Mouse (Mus musculus): ENCODE data around the gene P2ry10. TPM values are rescaled to one million over a fixed set of nuclear protein-coding genes. Genes with fewer than 3 reads are reported as not detected.
"Not testable (repeated sequence)": the region's sequence is repeated elsewhere in the genome, so short reads cannot be mapped to it uniquely, and the experiment has no call there.

Gene P2ry10
- polyA plus RNA-seq (2012; rRNA removed): 0.42 and 0.44 TPM in 2 replicates

DNA sequence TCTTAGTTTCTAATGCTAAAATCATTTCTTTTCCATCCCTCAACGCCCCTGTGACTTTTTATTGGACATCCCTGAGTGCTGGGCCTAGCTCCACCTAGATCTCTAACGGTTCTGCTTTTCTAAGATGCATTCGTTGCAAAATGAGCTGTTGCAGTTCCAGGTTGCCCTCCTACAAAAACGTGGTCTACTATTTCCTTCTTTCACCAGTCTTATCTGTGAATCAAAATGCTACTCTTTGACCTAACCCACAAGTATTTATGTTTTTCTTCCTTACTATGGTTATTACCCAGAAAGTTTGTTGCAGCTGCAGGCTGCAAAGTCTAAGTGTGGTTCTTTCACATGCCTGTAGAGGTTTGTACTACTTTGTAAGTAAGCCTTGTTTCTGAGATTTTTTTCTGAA is at the start of gene P2ry10:
TSS of gene P2ry10 (plus strand) at position 316 of the 400 bp plus-strand sequence.
- DNase-seq (ENCODE audit: low read depth): no peak

- DNase-seq (ENCODE audit: low read depth): no peak
Observed at GRCm38 (mm10) chrX:107039146-107039545, 49.1 kb upstream of the P2ry10 start.

GRCm38 (mm10) chrX:107039635-107040034 is 48.7 kb upstream of the P2ry10 start:
- no peak for DNase-seq (ENCODE audit: low read depth)

DNA sequence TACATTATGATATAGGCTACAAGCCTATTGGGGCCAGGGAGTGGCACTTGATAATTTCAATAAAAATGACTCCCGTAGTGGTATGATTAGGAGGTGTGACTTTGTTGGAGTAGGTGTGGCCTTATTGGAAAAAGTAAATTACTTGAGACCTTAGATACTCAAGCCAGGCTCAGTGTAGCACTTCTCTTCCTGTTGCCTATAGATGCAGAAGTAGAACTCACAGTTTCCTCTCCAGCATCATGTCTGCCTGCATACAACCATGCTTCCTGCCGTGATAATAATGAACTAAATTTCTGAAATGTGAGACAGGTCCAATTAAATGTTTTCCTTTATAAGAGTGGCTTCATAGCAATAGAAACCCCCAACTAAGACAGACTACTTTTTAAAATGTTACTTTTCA is 45.9 kb upstream of the P2ry10 start:
- DNase-seq (ENCODE audit: low read depth): no peak

DNA sequence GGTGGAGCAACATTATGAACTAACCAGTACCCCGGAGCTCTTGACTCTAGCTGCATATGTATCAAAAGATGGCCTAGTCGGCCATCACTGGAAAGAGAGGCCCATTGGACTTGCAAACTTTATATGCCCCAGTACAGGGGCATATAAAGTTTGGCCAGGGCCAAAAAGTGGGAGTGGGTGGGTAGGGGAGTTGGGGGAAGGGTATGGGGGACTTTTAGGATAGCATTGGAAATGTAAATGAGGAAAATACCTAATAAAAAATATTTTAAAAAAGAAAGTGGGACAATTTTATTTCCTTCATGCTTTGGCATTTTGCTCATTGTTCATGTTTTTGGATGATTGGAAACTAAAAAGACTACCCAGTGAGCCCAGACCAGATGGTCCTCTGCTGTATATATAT is 4.9 kb upstream of the P2ry10 start:
- DNase-seq (ENCODE audit: low read depth): not testable (repeated sequence)

- no peak for DNase-seq (ENCODE audit: low read depth)
Observed at GRCm38 (mm10) chrX:107084320-107084719, 4.0 kb upstream of the P2ry10 start.

DNA sequence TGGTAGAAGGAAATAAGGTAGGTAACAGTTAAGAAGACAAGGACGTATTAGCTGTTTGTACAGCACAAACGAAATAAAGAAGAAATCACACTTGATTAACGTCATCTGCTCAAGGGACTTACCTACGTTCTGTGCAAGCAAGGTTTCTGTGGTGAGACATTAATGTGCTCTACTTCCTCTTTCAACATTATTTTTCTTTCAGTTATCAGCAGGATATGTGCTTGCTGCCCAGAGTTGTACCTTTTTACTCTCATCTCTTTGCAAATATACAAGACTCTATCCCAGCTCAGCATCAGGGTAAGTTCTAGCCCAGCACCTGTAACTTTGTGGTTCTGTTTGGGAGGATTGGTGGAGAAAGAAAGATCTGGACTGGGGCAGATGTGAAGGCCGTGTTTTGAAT is 839 bp downstream of the P2ry10 start:
- no peak for DNase-seq (ENCODE audit: low read depth)

DNA sequence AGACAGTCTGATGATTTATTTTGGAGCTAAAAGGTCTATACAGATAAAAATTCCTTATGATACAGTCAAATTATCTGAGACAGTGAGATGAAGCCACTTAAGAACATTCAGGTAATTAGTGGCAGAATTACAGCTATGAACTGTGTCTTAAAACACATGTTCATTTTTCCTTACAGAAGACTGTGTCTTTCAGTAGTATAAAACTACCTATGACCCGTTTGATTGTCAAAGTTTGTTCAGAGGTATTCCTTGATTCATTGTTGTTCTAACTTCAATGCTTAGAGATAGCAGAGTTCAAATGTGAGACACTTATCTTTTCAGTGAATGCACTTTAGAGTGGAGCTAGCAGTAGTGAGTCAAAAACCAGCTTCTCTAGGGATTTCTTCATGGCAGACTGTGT is 1.6 kb downstream of the P2ry10 start:
- DNase-seq (ENCODE audit: low read depth): no peak

GRCm38 (mm10) chrX:107095633-107096032 is 7.3 kb downstream of the P2ry10 start:
- DNase-seq (ENCODE audit: low read depth): no peak

- no peak for DNase-seq (ENCODE audit: low read depth)
Observed at GRCm38 (mm10) chrX:107116333-107116732, 28.0 kb downstream of the P2ry10 start.

DNA sequence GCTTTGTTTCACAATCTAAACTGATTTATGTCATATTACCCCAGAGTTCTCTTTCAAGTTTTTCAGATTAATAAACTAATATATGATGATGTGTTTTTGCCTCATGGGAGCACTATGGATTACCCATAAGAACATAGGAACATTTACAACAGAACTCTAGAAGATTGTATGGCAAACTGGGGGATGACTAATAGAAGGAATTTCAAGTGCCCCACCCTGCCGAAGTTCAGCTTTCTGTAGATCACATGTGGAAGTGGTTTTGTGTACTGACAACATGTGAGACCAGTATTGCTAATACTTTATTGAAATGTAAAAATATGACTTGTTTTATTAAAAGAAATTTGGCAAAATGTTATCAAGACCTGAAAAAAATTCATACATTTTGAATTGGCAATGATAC is 28.7 kb downstream of the P2ry10 start:
- DNase-seq (ENCODE audit: low read depth): no peak

DNA sequence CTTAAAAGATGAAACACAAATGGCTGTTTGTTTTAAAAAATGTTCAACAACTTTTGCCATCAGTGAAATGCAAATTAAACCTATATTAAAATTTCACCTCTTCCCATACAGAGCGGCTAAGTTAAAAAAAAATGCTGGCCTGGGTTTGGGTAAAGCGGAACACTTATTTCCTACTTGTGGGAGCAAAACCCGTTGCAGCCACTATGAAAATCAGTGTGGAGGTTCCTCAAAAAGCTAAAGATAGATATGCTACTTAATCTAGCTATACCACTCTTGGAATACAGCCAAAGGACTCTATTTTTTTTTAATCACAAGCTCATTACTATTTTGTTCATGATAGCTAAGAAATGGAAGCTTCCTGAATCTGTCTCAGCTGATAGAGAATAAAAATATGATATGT is 54.9 kb downstream of the P2ry10 start:
- DNase-seq (ENCODE audit: low read depth): no peak

DNA sequence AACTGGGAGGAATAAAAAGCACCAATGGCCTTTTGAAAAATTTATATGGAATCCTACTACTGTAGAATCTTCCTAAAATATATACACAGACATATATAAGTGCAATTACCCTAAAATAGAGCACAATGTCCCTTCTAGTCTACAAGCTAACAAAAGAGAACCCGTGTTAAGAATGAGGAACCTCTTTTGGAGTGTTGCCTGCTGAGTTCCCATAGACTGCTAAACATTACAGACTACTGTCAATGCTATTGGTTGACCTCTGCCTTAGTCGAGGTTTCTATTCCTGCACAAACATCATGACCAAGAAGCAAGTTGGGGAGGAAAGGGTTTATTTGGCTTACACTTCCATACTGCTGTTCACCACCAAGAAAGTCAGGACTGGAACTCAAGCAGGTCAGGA is 55.6 kb downstream of the P2ry10 start:
- DNase-seq (ENCODE audit: low read depth): no peak

GRCm38 (mm10) chrX:107148681-107149080 is 60.4 kb downstream of the P2ry10 start, which contains the start of gene P2ry10b:
Gene P2ry10b, plus strand, starts transcription at chrX:107148927.
- DNase-seq (ENCODE audit: low read depth): no peak

DNA sequence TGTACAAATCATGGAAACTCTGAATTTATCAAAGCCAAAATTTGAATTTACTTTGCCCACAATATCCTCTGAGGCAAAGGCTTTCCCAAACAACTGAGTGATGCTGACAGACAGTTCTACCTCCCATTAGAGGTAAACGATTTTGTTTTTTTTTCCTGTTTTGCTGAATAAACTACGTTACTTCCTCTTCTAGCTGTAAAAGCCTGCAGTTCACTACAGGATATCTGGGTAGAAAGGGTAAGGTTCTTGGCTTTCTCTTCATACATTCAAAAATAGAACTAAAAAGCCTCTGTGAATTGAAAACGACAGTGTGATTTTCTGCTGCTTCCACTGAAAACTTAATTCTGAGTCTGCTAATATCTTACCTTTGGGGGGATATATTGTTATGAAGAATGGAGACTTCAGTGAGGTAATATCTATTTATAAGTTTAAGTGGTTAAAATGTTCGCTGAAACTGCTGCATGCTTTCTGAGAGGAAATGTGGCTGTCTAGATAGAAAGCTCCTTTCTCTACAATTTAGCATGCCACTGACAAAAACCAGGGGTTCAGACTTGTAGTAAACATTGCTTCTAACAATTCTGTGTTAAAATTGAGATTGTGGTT is 61.2 kb downstream of the P2ry10 start:
- DNase-seq (ENCODE audit: low read depth): no peak

DNA sequence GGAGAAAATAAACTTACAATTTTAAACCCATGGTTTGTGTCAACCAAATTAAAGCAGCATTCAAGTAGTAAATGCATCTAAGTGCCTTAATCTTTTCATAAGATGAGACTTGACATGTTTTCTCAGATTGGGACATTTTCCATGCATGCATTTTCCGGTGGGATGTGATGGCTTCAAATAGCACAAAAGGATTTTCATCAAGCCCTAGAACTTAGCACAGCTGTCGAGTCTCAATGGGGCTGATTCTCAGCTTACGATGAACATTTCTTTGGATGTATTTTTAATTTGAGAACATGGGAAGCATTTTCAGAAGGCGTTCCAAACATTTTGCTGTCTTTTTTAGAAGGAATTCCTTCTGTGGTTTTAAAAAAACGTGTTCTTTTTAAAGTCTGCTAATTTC is 61.7 kb downstream of the P2ry10 start:
- no peak for DNase-seq (ENCODE audit: low read depth)

GRCm38 (mm10) chrX:107150752-107151515 is 62.6 kb downstream of the P2ry10 start:
- no peak for DNase-seq (ENCODE audit: low read depth)

Other genes with a start within 250 kb of the P2ry10 start
- 1.2 and 1.6 TPM in 2 replicates for gene Rtl3, start 247.8 kb upstream of the P2ry10 start, polyA plus RNA-seq (2012; rRNA removed)
- 0.97 and 1.1 TPM in 2 replicates for gene Lpar4, start 167.9 kb upstream of the P2ry10 start, polyA plus RNA-seq (2012; rRNA removed)
- gene P2ry10b, start 60.4 kb downstream of the P2ry10 start, polyA plus RNA-seq (2012; rRNA removed): 1.3 and 1.4 TPM in 2 replicates
- gene Gpr174, start 167.4 kb downstream of the P2ry10 start, polyA plus RNA-seq (2012; rRNA removed): 0.01 and 0.09 TPM in 2 replicates